Comparison of ENCODE assay signal across 14 mouse cellular contexts in the genomic region with DNA sequence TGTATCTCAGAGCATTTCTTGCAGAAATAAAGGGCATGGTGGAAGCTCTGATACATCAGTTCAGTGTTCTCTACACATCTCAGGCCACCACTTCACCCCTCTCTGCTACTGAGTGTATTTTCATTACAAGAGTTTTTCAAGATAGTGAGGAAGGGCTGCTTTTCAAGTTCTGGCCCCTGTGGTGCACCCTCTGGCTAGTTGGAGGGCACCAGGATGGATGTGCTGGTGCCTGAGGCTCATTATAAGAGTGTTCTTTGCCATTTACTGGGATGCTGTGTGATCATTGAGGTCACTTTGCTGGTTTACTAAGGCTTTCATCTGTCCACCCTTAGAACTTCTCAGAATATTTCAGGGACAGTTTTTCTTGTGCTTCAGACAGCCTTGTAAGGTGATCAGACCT. TPM values are rescaled to one million over a fixed set of nuclear protein-coding genes. Genes with fewer than 3 reads are reported as not detected.
A peak's percentile ranks its signal among the peaks of the same experiment; 100 is the strongest.
DNase-seq lines count a peak whose midpoint lies in the region; ATAC-seq and TF ChIP-seq lines count a peak whose summit lies in the region.
"Had no signal": no experiment of that assay in that cellular context is flagged by ENCODE, and none has a peak within 500 bp of the region (broad histone marks: within the 10 kb centered on the region; RNA-seq: fewer than 3 reads in every experiment).

No protein-coding gene starts in this region.

- no peaks in the 10 kb centered on the region for H3K79me2 ChIP-seq in heart, adult 2 months (replicated peaks; ENCODE audit: control insufficient read depth, insufficient read depth, low read length)

- H3K4me1 ChIP-seq in heart, adult 2 months (ENCODE audit: control insufficient read depth, insufficient read depth, low read length) = no peaks in the 10 kb centered on the region
- peaks cover 14% of the 10 kb centered on the region; the same call in 1 of the 2 replicates for H3K4me1 ChIP-seq in hindbrain, postnatal 0 days (ENCODE audit: insufficient read depth, low read length)
- H3K4me1 ChIP-seq in olfactory bulb, adult 2 months (ENCODE audit: control insufficient read depth, insufficient read depth, low read length) = peaks cover 7% of the 10 kb centered on the region
- H3K4me1 ChIP-seq in lung, postnatal 0 days (ENCODE audit: insufficient read depth, low read depth, low read length) = no peaks in the 10 kb centered on the region
- H3K4me1 ChIP-seq: stomach, embryonic 15.5 days had no signal

- no peak for TF ChIP-seq CTCF in heart, adult 2 months (IDR thresholded peaks at IDR 0.05)
- TF ChIP-seq CTCF in left cerebral cortex, adult 2 months (IDR thresholded peaks at IDR 0.05) = no peak
- no peak for TF ChIP-seq CTCF in hindbrain, postnatal 0 days (IDR thresholded peaks at IDR 0.05; ENCODE audit: low read depth)
- no peak for TF ChIP-seq CTCF in olfactory bulb, adult 2 months (IDR thresholded peaks at IDR 0.05; ENCODE audit: insufficient read depth, low read depth, low read length)
- no peak for TF ChIP-seq CTCF in lung, postnatal 0 days (IDR thresholded peaks at IDR 0.05)

- ATAC-seq in hindbrain, postnatal 0 days = peak; percentile 37; the same call in 1 of the 2 replicates
- ATAC-seq in lung, postnatal 0 days = no peak

- H3K36me3 ChIP-seq in heart, adult 2 months (ENCODE audit: control insufficient read depth, insufficient read depth, low read length) = peaks cover 8% of the 10 kb centered on the region
- peaks cover 31% of the 10 kb centered on the region for H3K36me3 ChIP-seq in hindbrain, postnatal 0 days (ENCODE audit: insufficient read depth, low read length)
- no peaks in the 10 kb centered on the region for H3K36me3 ChIP-seq in lung, postnatal 0 days (ENCODE audit: insufficient read depth, low read length)
- H3K36me3 ChIP-seq: stomach, embryonic 15.5 days had no signal

- no peak for TF ChIP-seq EP300 in heart, adult 2 months (IDR thresholded peaks at IDR 0.05; ENCODE audit: insufficient read depth, low read depth, low read length)
- no peak for TF ChIP-seq EP300 in lung, postnatal 0 days (IDR thresholded peaks at IDR 0.05)

- no peak overlapping the region for H3K9ac ChIP-seq in heart, adult 2 months (ENCODE audit: low read depth, low read length)
- no peak overlapping the region for H3K9ac ChIP-seq in hindbrain, postnatal 0 days (replicated peaks; ENCODE audit: low read length)
- H3K9ac ChIP-seq in lung, postnatal 0 days (replicated peaks; ENCODE audit: low read depth) = no peak overlapping the region
- H3K9ac ChIP-seq: neural tube, embryonic 15.5 days; stomach, embryonic 15.5 days had no signal

- no peak for TF ChIP-seq POLR2A in heart, adult 2 months (IDR thresholded peaks at IDR 0.05; ENCODE audit: insufficient read depth, low read depth, low read length)
- no peak for TF ChIP-seq POLR2A in olfactory bulb, adult 2 months (IDR thresholded peaks at IDR 0.05; ENCODE audit: insufficient read depth, low read depth, low read length)

- H3K27me3 ChIP-seq in heart, adult 2 months (ENCODE audit: control insufficient read depth, insufficient read depth, low read length) = no peaks in the 10 kb centered on the region
- no peaks in the 10 kb centered on the region for H3K27me3 ChIP-seq in hindbrain, postnatal 0 days (ENCODE audit: insufficient read depth, low read length)
- H3K27me3 ChIP-seq in lung, postnatal 0 days (replicated peaks; ENCODE audit: insufficient read depth, low read length) = no peaks in the 10 kb centered on the region
- H3K27me3 ChIP-seq: neural tube, embryonic 15.5 days; stomach, embryonic 15.5 days had no signal

- intact Hi-C loops in heart, adult 2 months (cut with DNase I) = no loop called here
- intact Hi-C loops in left cerebral cortex, adult 2 months (cut with DNase I) = no loop called here

- H3K4me3 ChIP-seq in heart, adult 2 months = no peak overlapping the region
- H3K4me3 ChIP-seq in left cerebral cortex, adult 2 months = no peak overlapping the region
- H3K4me3 ChIP-seq in hindbrain, postnatal 0 days (ENCODE audit: low read length) = no peak overlapping the region
- no peak overlapping the region for H3K4me3 ChIP-seq in olfactory bulb, adult 2 months (ENCODE audit: insufficient read depth, low read depth, low read length)
- H3K4me3 ChIP-seq in lung, postnatal 0 days (ENCODE audit: low read depth, low read length) = no peak overlapping the region
- H3K4me3 ChIP-seq: neural tube, embryonic 15.5 days; stomach, embryonic 15.5 days had no signal

- no peaks in the 10 kb centered on the region for H3K9me3 ChIP-seq in hindbrain, postnatal 0 days (ENCODE audit: low read length)
- H3K9me3 ChIP-seq in lung, postnatal 0 days (ENCODE audit: low read length) = no peaks in the 10 kb centered on the region
- H3K9me3 ChIP-seq: neural tube, embryonic 15.5 days; stomach, embryonic 15.5 days had no signal

- peak; percentile 66 for DNase-seq in heart, adult 11 months
- DNase-seq in heart, adult 2 months = no peak
- DNase-seq in left cerebral cortex, adult 2 months (ENCODE audit: extremely low spot score in 1 of 2, low spot score in 2 of 2) = no peak
- DNase-seq in left cerebral cortex, adult 18-20 months (ENCODE audit: low spot score in 2 of 2) = no peak
- DNase-seq in hindbrain, postnatal 0 days (ENCODE audit: low spot score) = no peak
- no peak for DNase-seq in lung, postnatal 0 days (ENCODE audit: low spot score)
- DNase-seq: adrenal gland, adult 2 months; kidney, adult 8-10 months; kidney, postnatal 10 days; thymus, postnatal 25 days had no signal

- no peak overlapping the region for H3K4me2 ChIP-seq in hindbrain, postnatal 0 days (ENCODE audit: low read depth, low read length)
- no peak overlapping the region for H3K4me2 ChIP-seq in lung, postnatal 0 days (replicated peaks; ENCODE audit: low read depth, low read length)
- H3K4me2 ChIP-seq: neural tube, embryonic 15.5 days; stomach, embryonic 15.5 days had no signal

- no peak overlapping the region for H3K27ac ChIP-seq in heart, adult 2 months
- H3K27ac ChIP-seq in left cerebral cortex, adult 2 months = peak overlapping the region; percentile 67; the same call in 1 of the 2 replicates
- peak overlapping the region; percentile 77 for H3K27ac ChIP-seq in hindbrain, postnatal 0 days
- H3K27ac ChIP-seq in olfactory bulb, adult 2 months (ENCODE audit: insufficient read depth, low read depth, low read length) = peak overlapping the region; percentile 12; the same call in 1 of the 2 replicates
- H3K27ac ChIP-seq in lung, postnatal 0 days (ENCODE audit: low read length) = no peak overlapping the region
- H3K27ac ChIP-seq: macrophage; neural tube, embryonic 15.5 days; stomach, embryonic 15.5 days had no signal

RNA-seq across cellular contexts. Expression of a gene that starts 39.5 kb away (rescaled TPM):
- total RNA-seq in heart, adult 2 months (2021) = 10 to 100 TPM; 41.4 to 44.0 TPM
- polyA plus RNA-seq in heart, adult 2 months (2012; rRNA removed) = 30.9 and 39.6 TPM in 2 replicates
- 100 to 1,000 TPM; 118 to 124 TPM for total RNA-seq in left cerebral cortex, adult 2 months (2021)
- 100 to 1,000 TPM; 131 TPM for total RNA-seq in left cerebral cortex, adult 18-20 months (2021)
- 62.4 and 62.6 TPM in 2 replicates for total RNA-seq in hindbrain, postnatal 0 days (2014; rRNA removed)
- polyA plus RNA-seq in hindbrain, postnatal 0 days (2015; fragmentation: Nextera tagmentation; extraction: Ambion mirVana) = 32.1 and 33.5 TPM in 2 replicates
- polyA plus RNA-seq in olfactory bulb, adult 2 months (2012; ENCODE audit: insufficient read depth, insufficient read length, low replicate concordance, missing spikeins) = 540 TPM in 1 of 2 replicates, not detected in the other
- 26.1 and 27.4 TPM in 2 replicates for polyA plus RNA-seq in lung, postnatal 0 days (2015; fragmentation: Nextera tagmentation; extraction: Ambion mirVana)

Comparison
In these comparisons a context has a peak if more than half of its experiments do, and no peak if none do; other contexts are left out.
1. H3K27ac ChIP-seq: peak in left cerebral cortex, adult 2 months (single experiment), hindbrain, postnatal 0 days (single experiment) and olfactory bulb, adult 2 months (single experiment); none in heart, adult 2 months (single experiment) and lung, postnatal 0 days (single experiment).